Mouse (Mus musculus): ENCODE measurements around the gene Krtap11-1. TPM values are rescaled to one million over a fixed set of nuclear protein-coding genes. Genes with fewer than 3 reads are reported as not detected.

Gene Krtap11-1
- polyA plus RNA-seq, 3 experiments from 2014 or later = not detected

Other genes with a start within 250 kb of the Krtap11-1 start
- gene Krtap21-1, start 167.3 kb downstream of the Krtap11-1 start, polyA plus RNA-seq (2017; shearing (Covaris generic)) = not detected
- not detected for gene Krtap6-2, start 151.1 kb downstream of the Krtap11-1 start, polyA plus RNA-seq (2017; shearing (Covaris generic))
- not detected for gene Krtap8-1, start 83.2 kb downstream of the Krtap11-1 start, polyA plus RNA-seq (2017; shearing (Covaris generic))
- gene Krtap7-1, start 62.9 kb downstream of the Krtap11-1 start, polyA plus RNA-seq (2017; shearing (Covaris generic)) = not detected

All from inflammation-experienced regulatory T-cells, adult 6 months (primary cell).